Mouse (Mus musculus) embryonic facial prominence, embryonic 14.5 days (tissue): ENCODE results near the gene Pparg. TPM values are rescaled to one million over a fixed set of nuclear protein-coding genes. Genes with fewer than 3 reads are reported as not detected.
A peak's percentile ranks its signal among the peaks of the same experiment; 100 is the strongest.

Experiments
- ATAC-seq: fragments of 200-750 bp; cut with Nextera tagmentation; 2 replicates; pipeline ENCODE4 v1.8.0; 2017; ENCODE audit warnings: low read depth, moderate number of reproducible peaks, moderate TSS enrichment
- DNase-seq: peaks from one replicate; pipeline ENCODE4 v3.0.0-alpha.2; 2015; ENCODE audit warnings: low spot score
- H3K27ac ChIP-seq: fragments of 300-500 bp; sonication (generic); replicated peaks from 2 replicates; pipeline ENCODE4 v1.5.1; 2014; ENCODE audit warnings: low read depth, mild to moderate bottlenecking, low read length, moderate library complexity
- H3K27me3 ChIP-seq: fragments of 300-500 bp; sonication (generic); replicated peaks from 2 replicates; pipeline ENCODE4 v1.6.1; 2014; ENCODE audit warnings: low read length; ENCODE audit not compliant: control insufficient read depth, insufficient read depth
- H3K36me3 ChIP-seq: fragments of 300-500 bp; sonication (generic); 2 replicates; pipeline ENCODE4 v1.6.1; 2014; ENCODE audit warnings: low read length, mixed read lengths; ENCODE audit not compliant: control insufficient read depth, insufficient read depth
- H3K4me1 ChIP-seq: fragments of 300-500 bp; sonication (generic); 2 replicates; pipeline ENCODE4 v1.6.1; 2014; ENCODE audit warnings: antibody characterized with exemption, low read length; ENCODE audit not compliant: control insufficient read depth, insufficient read depth
- H3K4me2 ChIP-seq: fragments of 300-500 bp; sonication (generic); 2 replicates; pipeline ENCODE4 v1.6.1; 2014; ENCODE audit warnings: low read depth, mild to moderate bottlenecking, low read length, moderate library complexity, mixed read lengths
- H3K4me3 ChIP-seq: fragments of 300-500 bp; sonication (generic); 2 replicates; pipeline ENCODE4 v1.5.1; 2014; ENCODE audit warnings: low read depth, mild to moderate bottlenecking, low read length
- H3K9ac ChIP-seq: fragments of 300-500 bp; sonication (generic); 2 replicates; pipeline ENCODE4 v1.6.1; 2014; ENCODE audit warnings: low read depth, mild to moderate bottlenecking, low read length, moderate library complexity, mixed read lengths
- H3K9me3 ChIP-seq: fragments of 300-500 bp; sonication (generic); 2 replicates; pipeline ENCODE4 v1.6.1; 2016; ENCODE audit warnings: low read length; ENCODE audit not compliant: control insufficient read depth
- WGBS: fragments of 180-500 bp; shearing (Covaris S2); extraction: QIAGEN DNeasy Blood & Tissue Kit; methylation state at CpG from one replicate; pipeline ENCODE4 v1.1.7; 2014; 5-methylcytosine and 5-hydroxymethylcytosine counted together
- polyA plus RNA-seq: library from polyadenylated mRNA; unstranded; fragments of >200 nt; fragmentation: Nextera tagmentation; extraction: Ambion mirVana; gene quantifications from 2 replicates; pipeline ENCODE4 v1.2.1, GENCODE M21; 2014

The Pparg gene
- polyA plus RNA-seq, 1 experiment from 2014 or later, result 15.3 TPM

- Histone ChIP-seq H3K36me3 (no peaks in the 10 kb centered on the region), H3K4me3 (no peak overlapping the region), H3K4me2 (no peak overlapping the region), H3K4me1 (no peaks in the 10 kb centered on the region), H3K9me3 (no peaks in the 10 kb centered on the region), H3K27ac (no peak overlapping the region), H3K9ac (no peak overlapping the region), H3K27me3 (no peaks in the 10 kb centered on the region)
- ATAC-seq (no peak), DNase-seq (no peak)
- 89% methylated on average over 3 of the region's 3 CpGs for WGBS
These were observed 150.7 kb downstream of the Pparg start for GRCm38 (mm10) chr6:115511447-115511846.

DNA sequence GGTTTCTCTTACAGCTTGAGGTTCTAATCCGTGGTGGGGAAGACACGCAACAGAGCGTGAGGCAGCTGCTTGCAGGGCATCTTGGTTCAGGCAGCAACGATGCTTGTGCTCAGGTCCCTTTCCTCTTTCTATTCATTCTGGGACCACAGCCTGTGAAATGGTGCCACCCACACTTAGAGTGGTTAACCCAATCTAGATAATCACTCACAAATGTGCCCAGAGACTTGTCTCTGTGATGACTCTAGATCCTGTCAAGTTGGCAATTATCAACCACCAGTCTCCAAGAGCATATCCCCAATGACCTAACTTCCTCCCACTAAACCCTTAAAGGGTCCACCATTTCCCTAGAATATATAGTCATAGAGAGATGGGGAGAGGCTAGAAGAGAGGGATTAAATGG lies 152.5 kb downstream of the Pparg start:
- Histone ChIP-seq H3K36me3 (no peaks in the 10 kb centered on the region), H3K4me2 (no peak overlapping the region), H3K27ac (no peak overlapping the region), H3K27me3 (no peaks in the 10 kb centered on the region), H3K4me1 (no peaks in the 10 kb centered on the region), H3K9ac (no peak overlapping the region), H3K9me3 (no peaks in the 10 kb centered on the region), H3K4me3 (no peak overlapping the region)
- DNase-seq (no peak), ATAC-seq (no peak)
- 87% methylated on average over 4 of the region's 4 CpGs for WGBS

DNA sequence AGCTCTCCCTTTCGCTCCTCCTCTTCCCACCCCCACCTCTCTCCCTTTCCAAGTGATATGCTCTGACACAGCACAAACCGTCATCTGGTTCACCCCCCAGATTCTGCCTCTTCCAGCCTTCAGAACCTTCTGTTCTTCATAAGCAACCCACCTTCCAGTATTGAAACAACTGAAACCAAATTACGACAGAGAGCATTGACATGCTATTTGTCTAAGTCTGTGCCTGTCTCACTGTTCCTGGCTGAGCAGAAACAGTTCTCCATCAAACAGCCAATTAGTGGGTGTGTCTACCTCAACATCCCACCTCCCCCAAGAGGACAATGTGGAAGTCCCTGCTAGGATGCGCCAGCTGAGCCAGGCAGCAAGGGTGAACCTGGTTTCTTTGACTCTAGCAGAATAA lies 157.2 kb downstream of the Pparg start:
- no peak for DNase-seq
- H3K9ac ChIP-seq, result no peak overlapping the region
- no peak overlapping the region for H3K4me3 ChIP-seq
- H3K4me1 ChIP-seq, result 0 out of 2 replicates have a peak, but pooled peaks cover 3% of the 10 kb centered on the region
- H3K4me2 ChIP-seq, result no peak overlapping the region
- 64% methylated on average over 4 of the region's 4 CpGs for WGBS
- H3K9me3 ChIP-seq, result no peaks in the 10 kb centered on the region
- no peak overlapping the region for H3K27ac ChIP-seq
- no peaks in the 10 kb centered on the region; the same call in 1 of the 2 replicates for H3K27me3 ChIP-seq
- H3K36me3 ChIP-seq, result no peaks in the 10 kb centered on the region
- no peak for ATAC-seq

GRCm38 (mm10) chr6:115518352-115518751 lies 157.6 kb downstream of the Pparg start:
- H3K4me3 ChIP-seq, result no peak overlapping the region
- no peak overlapping the region for H3K27ac ChIP-seq
- H3K9me3 ChIP-seq, result no peaks in the 10 kb centered on the region
- H3K4me1 ChIP-seq, result 0 out of 2 replicates have a peak, but pooled peaks cover 3% of the 10 kb centered on the region
- no peak overlapping the region for H3K9ac ChIP-seq
- DNase-seq (no peak), ATAC-seq (no peak)
- H3K4me2 ChIP-seq, result no peak overlapping the region
- no peaks in the 10 kb centered on the region; the same call in 1 of the 2 replicates for H3K27me3 ChIP-seq
- H3K36me3 ChIP-seq, result no peaks in the 10 kb centered on the region
- 75% methylated on average over 2 of the region's 2 CpGs for WGBS

GRCm38 (mm10) chr6:115519275-115519699 lies 158.5 kb downstream of the Pparg start:
- Histone ChIP-seq H3K27me3 (no peaks in the 10 kb centered on the region; the same call in 1 of the 2 replicates), H3K4me3 (no peak overlapping the region), H3K4me1 (0 out of 2 replicates have a peak, but pooled peaks cover 3% of the 10 kb centered on the region), H3K27ac (no peak overlapping the region), H3K36me3 (no peaks in the 10 kb centered on the region), H3K4me2 (no peak overlapping the region), H3K9ac (no peak overlapping the region), H3K9me3 (no peaks in the 10 kb centered on the region)
- peak; percentile 18; the same call in 1 of the 2 replicates for ATAC-seq
- WGBS, result 59% methylated on average over 9 of the region's 12 CpGs
- DNase-seq, result peak; percentile 46

- no peak overlapping the region for H3K4me2 ChIP-seq
- H3K27ac ChIP-seq, result no peak overlapping the region
- WGBS, result 87% methylated on average over 1 of the region's 1 CpGs
- H3K9ac ChIP-seq, result no peak overlapping the region
- no peaks in the 10 kb centered on the region for H3K9me3 ChIP-seq
- H3K4me1 ChIP-seq, result 0 out of 2 replicates have a peak, but pooled peaks cover 3% of the 10 kb centered on the region
- ATAC-seq (no peak), DNase-seq (no peak)
- no peak overlapping the region for H3K4me3 ChIP-seq
- no peaks in the 10 kb centered on the region; the same call in 1 of the 2 replicates for H3K27me3 ChIP-seq
- no peaks in the 10 kb centered on the region for H3K36me3 ChIP-seq
These were observed 161.2 kb downstream of the Pparg start for GRCm38 (mm10) chr6:115521923-115522322.

- H3K4me1 ChIP-seq, result 0 out of 2 replicates have a peak, but pooled peaks cover 3% of the 10 kb centered on the region
- no peak overlapping the region for H3K9ac ChIP-seq
- H3K9me3 ChIP-seq, result no peaks in the 10 kb centered on the region
- WGBS, result 78% methylated on average over 6 of the region's 6 CpGs
- no peaks in the 10 kb centered on the region for H3K36me3 ChIP-seq
- no peak overlapping the region for H3K4me2 ChIP-seq
- no peak for ATAC-seq
- no peak overlapping the region for H3K4me3 ChIP-seq
- no peak for DNase-seq
- no peaks in the 10 kb centered on the region; the same call in 1 of the 2 replicates for H3K27me3 ChIP-seq
- no peak overlapping the region for H3K27ac ChIP-seq
These were observed 162.0 kb downstream of the Pparg start for GRCm38 (mm10) chr6:115522691-115523146.

- WGBS, result 56% methylated on average over 9 of the region's 9 CpGs
- ATAC-seq, result no peak; the same call in 1 of the 2 replicates
These were observed 162.4 kb downstream of the Pparg start for GRCm38 (mm10) chr6:115523201-115523600.

GRCm38 (mm10) chr6:115524449-115524990 lies 163.8 kb downstream of the Pparg start:
- Histone ChIP-seq H3K4me1 (no peaks in the 10 kb centered on the region), H3K9me3 (no peaks in the 10 kb centered on the region), H3K36me3 (no peaks in the 10 kb centered on the region), H3K4me3 (no peak overlapping the region), H3K4me2 (no peak overlapping the region), H3K27ac (no peak overlapping the region), H3K27me3 (no peaks in the 10 kb centered on the region; the same call in none of the 2 replicates), H3K9ac (no peak overlapping the region)
- no peak for ATAC-seq
- DNase-seq, result no peak
- WGBS, result 65% methylated on average over 9 of the region's 9 CpGs

More at GRCm38 (mm10) chr6:115523201-115523600, 162.4 kb downstream of the Pparg start:
- peak; percentile 25 for DNase-seq
- no peak overlapping the region for H3K9ac ChIP-seq
- H3K36me3 ChIP-seq, result no peaks in the 10 kb centered on the region
- 0 out of 2 replicates have a peak overlapping the region, but pooled peaks have one; percentile 6 for H3K27ac ChIP-seq
- H3K4me3 ChIP-seq, result no peak overlapping the region
- H3K4me2 ChIP-seq, result no peak overlapping the region
- no peaks in the 10 kb centered on the region; the same call in 1 of the 2 replicates for H3K27me3 ChIP-seq
- 0 out of 2 replicates have a peak, but pooled peaks cover 3% of the 10 kb centered on the region for H3K4me1 ChIP-seq
- no peaks in the 10 kb centered on the region for H3K9me3 ChIP-seq
